Mouse (Mus musculus): ENCODE results near the gene Cmah. TPM values are rescaled to one million over a fixed set of nuclear protein-coding genes. Genes with fewer than 3 reads are reported as not detected.

Cmah gene
- polyA plus RNA-seq, 1 experiment from 2014 or later: 2.2 TPM

- H3K27me3 ChIP-seq (replicated peaks): peaks cover 6% of the 10 kb centered on the region; the same call in 1 of the 2 replicates
- H3K9me3 ChIP-seq (replicated peaks): no peaks in the 10 kb centered on the region
- no peak overlapping the region for H3K4me3 ChIP-seq
- no peak for ATAC-seq
- no peaks in the 10 kb centered on the region for H3K4me1 ChIP-seq
- H3K36me3 ChIP-seq: no peaks in the 10 kb centered on the region
- 61% methylated on average over 6 of the region's 6 CpGs for whole genome bisulfite sequencing (ENCODE audit: insufficient replicate concordance)
- no peak overlapping the region for H3K9ac ChIP-seq
- no peak overlapping the region for H3K27ac ChIP-seq
- H3K4me2 ChIP-seq: no peak overlapping the region
Measured at GRCm38 (mm10) chr13:24321313-24321712, 5.9 kb upstream of the Cmah start.

- H3K4me2 ChIP-seq: no peak overlapping the region
- no peak overlapping the region for H3K4me3 ChIP-seq
- no peak overlapping the region for H3K9ac ChIP-seq
- H3K9me3 ChIP-seq (replicated peaks): no peaks in the 10 kb centered on the region
- WGBS (ENCODE audit: insufficient replicate concordance): 61% methylated on average over 9 of the region's 9 CpGs
- no peak overlapping the region for H3K27ac ChIP-seq
- ATAC-seq: no peak
- H3K4me1 ChIP-seq: no peaks in the 10 kb centered on the region
- no peaks in the 10 kb centered on the region for H3K36me3 ChIP-seq
- peaks cover 8% of the 10 kb centered on the region; the same call in 1 of the 2 replicates for H3K27me3 ChIP-seq (replicated peaks)
Measured at GRCm38 (mm10) chr13:24328036-24328817, 1.0 kb downstream of the Cmah start.

DNA sequence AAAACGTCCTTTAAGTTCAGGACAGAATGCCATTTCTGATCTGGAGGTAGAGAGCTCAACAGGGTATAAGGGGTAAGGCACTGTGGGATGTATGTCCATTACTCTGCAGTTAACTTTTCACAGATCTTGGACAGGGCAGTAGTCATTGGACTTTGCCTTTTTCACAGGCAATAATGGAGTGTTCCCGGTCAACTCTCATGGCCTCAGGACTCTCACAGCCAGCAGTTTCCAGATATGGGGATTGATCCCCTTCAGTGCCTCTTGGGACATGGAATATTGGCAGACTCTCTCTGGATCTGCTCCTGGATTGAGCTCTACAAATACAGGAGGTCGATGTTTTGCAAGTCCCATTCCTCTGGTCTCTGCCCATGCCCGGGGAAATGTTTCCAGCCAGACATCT lies 2.9 kb downstream of the Cmah start:
- Histone ChIP-seq H3K4me2 (no peak overlapping the region), H3K9me3 (replicated peaks) (no peaks in the 10 kb centered on the region), H3K27me3 (replicated peaks) (peaks cover 8% of the 10 kb centered on the region; the same call in 1 of the 2 replicates), H3K36me3 (no peaks in the 10 kb centered on the region), H3K4me3 (no peak overlapping the region), H3K4me1 (no peaks in the 10 kb centered on the region), H3K27ac (no peak overlapping the region), H3K9ac (no peak overlapping the region)
- 66% methylated on average over 4 of the region's 4 CpGs for WGBS (ENCODE audit: insufficient replicate concordance)
- no peak for ATAC-seq

- H3K4me3 ChIP-seq: no peak overlapping the region
- H3K9me3 ChIP-seq (replicated peaks): no peaks in the 10 kb centered on the region
- H3K27me3 ChIP-seq (replicated peaks): peaks cover 8% of the 10 kb centered on the region; the same call in 1 of the 2 replicates
- H3K27ac ChIP-seq: no peak overlapping the region
- no peaks in the 10 kb centered on the region for H3K4me1 ChIP-seq
- 48% methylated on average over 7 of the region's 7 CpGs for WGBS (ENCODE audit: insufficient replicate concordance)
- H3K4me2 ChIP-seq: no peak overlapping the region
- ATAC-seq: no peak
- no peaks in the 10 kb centered on the region for H3K36me3 ChIP-seq
- H3K9ac ChIP-seq: no peak overlapping the region
Measured at GRCm38 (mm10) chr13:24330836-24331523, 3.8 kb downstream of the Cmah start.

DNA sequence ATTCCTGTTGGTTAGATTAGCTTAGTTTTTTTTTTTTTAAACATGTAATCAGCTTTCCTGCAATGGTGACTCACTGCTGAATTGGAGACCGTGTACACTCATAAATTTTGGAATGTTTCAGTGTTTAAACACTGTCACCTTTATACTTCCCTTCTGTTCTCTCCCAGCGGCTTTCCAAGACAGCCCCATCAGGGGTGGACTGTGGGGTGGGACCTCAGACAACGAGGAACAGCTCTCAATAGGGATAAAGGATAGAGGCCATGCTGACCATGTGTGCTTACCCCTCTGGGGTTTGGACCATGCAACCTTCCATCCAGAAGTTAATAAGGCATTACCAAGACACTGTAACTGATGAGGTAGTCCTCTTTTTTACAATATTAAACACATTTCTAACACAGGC lies 5.3 kb downstream of the Cmah start:
- 35% methylated on average over 3 of the region's 3 CpGs for WGBS (ENCODE audit: insufficient replicate concordance)
- ATAC-seq: no peak

DNA sequence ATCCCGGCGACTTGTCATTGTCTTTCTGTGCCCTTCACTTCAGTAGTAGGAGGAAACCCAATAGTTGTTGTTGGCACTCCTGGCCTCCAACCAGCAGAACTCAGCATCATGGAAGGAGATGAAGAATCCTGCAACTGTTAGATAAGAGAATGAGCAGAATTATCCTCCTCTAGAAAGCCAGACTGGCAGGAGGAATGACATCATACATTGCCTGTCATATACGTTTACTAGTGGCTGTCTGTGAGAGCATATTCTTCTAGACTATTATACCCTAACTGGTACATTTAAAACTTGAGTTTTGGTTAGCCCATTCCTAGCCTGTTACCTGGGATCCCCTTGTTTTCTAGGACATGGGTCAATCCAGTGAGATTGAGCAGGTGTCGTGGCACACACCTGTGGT lies 9.6 kb downstream of the Cmah start:
- Histone ChIP-seq H3K4me1 (peaks cover 44% of the 10 kb centered on the region), H3K9ac (no peak overlapping the region), H3K4me3 (no peak overlapping the region), H3K9me3 (replicated peaks) (no peaks in the 10 kb centered on the region), H3K4me2 (no peak overlapping the region), H3K27ac (no peak overlapping the region), H3K27me3 (replicated peaks) (no peaks in the 10 kb centered on the region), H3K36me3 (no peaks in the 10 kb centered on the region)
- 42% methylated on average over 4 of the region's 4 CpGs for WGBS (ENCODE audit: insufficient replicate concordance)
- ATAC-seq: peak; percentile 41; the same call in 1 of the 2 replicates

More for the DNA sequence above, 5.3 kb downstream of the Cmah start:
- Histone ChIP-seq H3K27ac (no peak overlapping the region), H3K4me2 (no peak overlapping the region), H3K9me3 (replicated peaks) (no peaks in the 10 kb centered on the region), H3K9ac (no peak overlapping the region), H3K36me3 (no peaks in the 10 kb centered on the region), H3K27me3 (replicated peaks) (peaks cover 4% of the 10 kb centered on the region; the same call in 1 of the 2 replicates), H3K4me3 (no peak overlapping the region), H3K4me1 (peaks cover 12% of the 10 kb centered on the region)

- H3K36me3 ChIP-seq: no peaks in the 10 kb centered on the region
- ATAC-seq: peak; percentile 66
- peaks cover 44% of the 10 kb centered on the region for H3K4me1 ChIP-seq
- 26% methylated on average over 3 of the region's 3 CpGs for WGBS (ENCODE audit: insufficient replicate concordance)
- no peaks in the 10 kb centered on the region for H3K9me3 ChIP-seq (replicated peaks)
- peak overlapping the region; percentile 44 for H3K4me2 ChIP-seq
- H3K9ac ChIP-seq: no peak overlapping the region
- peak overlapping the region; percentile 10; the same call in 1 of the 2 replicates for H3K4me3 ChIP-seq
- H3K27me3 ChIP-seq (replicated peaks): no peaks in the 10 kb centered on the region
- peak overlapping the region; percentile 53 for H3K27ac ChIP-seq
Measured at GRCm38 (mm10) chr13:24337874-24338273, 10.7 kb downstream of the Cmah start.

DNA sequence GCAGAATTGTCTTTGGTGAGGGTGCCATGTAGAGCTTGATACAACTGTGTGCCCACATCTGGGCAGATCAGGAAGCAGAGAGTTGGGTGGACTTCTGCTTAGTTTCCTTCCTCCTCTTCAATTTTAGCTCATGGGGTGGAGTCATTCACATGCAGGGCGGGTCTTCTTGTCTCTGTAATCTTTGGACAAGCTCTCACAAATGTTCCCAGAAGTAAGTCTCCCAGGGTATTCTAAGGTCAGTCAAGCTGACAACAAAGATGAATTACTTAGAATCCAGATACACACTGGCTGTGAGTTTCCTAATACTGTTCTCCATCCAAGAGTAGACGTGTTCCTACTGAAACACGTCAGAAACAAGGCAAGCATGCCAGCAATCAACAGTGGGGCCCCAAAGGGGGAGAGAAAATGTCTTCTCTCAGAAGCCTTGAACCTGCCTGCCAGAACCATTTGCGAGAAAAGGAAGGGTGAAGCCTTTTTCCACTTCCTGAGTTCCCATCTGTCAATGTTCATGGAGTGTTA lies 11.2 kb downstream of the Cmah start:
- Histone ChIP-seq H3K4me1 (peaks cover 44% of the 10 kb centered on the region), H3K4me3 (peak overlapping the region; percentile 10; the same call in 1 of the 2 replicates), H3K27ac (peak overlapping the region; percentile 53), H3K9ac (no peak overlapping the region), H3K4me2 (peak overlapping the region; percentile 44), H3K36me3 (no peaks in the 10 kb centered on the region), H3K27me3 (replicated peaks) (no peaks in the 10 kb centered on the region), H3K9me3 (replicated peaks) (no peaks in the 10 kb centered on the region)
- 13% methylated on average over 4 of the region's 4 CpGs for WGBS (ENCODE audit: insufficient replicate concordance)
- ATAC-seq: peak; percentile 72

DNA sequence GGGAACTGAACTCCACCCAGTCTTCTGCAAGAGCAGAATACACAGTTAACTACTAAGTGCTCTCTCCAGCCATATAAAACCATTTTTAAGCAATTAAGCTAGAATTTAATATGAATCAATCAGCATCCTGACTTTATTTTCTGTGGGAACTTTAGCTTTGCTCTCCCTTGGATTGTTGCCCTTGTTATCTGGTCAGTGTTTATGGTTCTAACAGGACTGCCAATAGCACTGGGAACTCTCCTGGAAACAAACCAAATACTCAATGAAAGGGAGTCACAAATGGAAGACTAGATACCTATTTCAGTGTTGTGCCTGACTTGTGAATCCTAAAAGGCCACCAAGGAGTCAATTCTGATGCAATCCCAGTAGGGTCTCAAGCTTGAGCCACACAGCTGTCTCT lies 12.7 kb downstream of the Cmah start:
- H3K4me1 ChIP-seq: peaks cover 44% of the 10 kb centered on the region
- H3K4me3 ChIP-seq: no peak overlapping the region
- no peak overlapping the region for H3K27ac ChIP-seq
- no peak overlapping the region for H3K4me2 ChIP-seq
- H3K27me3 ChIP-seq (replicated peaks): no peaks in the 10 kb centered on the region
- H3K9me3 ChIP-seq (replicated peaks): no peaks in the 10 kb centered on the region
- no peak overlapping the region for H3K9ac ChIP-seq
- ATAC-seq: no peak
- no peaks in the 10 kb centered on the region for H3K36me3 ChIP-seq

GRCm38 (mm10) chr13:24340462-24340861 lies 13.3 kb downstream of the Cmah start:
- H3K4me3 ChIP-seq: no peak overlapping the region
- WGBS (ENCODE audit: insufficient replicate concordance): 38% methylated on average over 6 of the region's 6 CpGs
- H3K4me2 ChIP-seq: no peak overlapping the region
- H3K9me3 ChIP-seq (replicated peaks): no peaks in the 10 kb centered on the region
- H3K9ac ChIP-seq: no peak overlapping the region
- H3K4me1 ChIP-seq: peaks cover 44% of the 10 kb centered on the region
- no peaks in the 10 kb centered on the region for H3K27me3 ChIP-seq (replicated peaks)
- no peaks in the 10 kb centered on the region for H3K36me3 ChIP-seq
- peak; percentile 64 for ATAC-seq
- H3K27ac ChIP-seq: no peak overlapping the region

GRCm38 (mm10) chr13:24342091-24342490 lies 14.9 kb downstream of the Cmah start:
- no peak overlapping the region for H3K4me3 ChIP-seq
- H3K9ac ChIP-seq: no peak overlapping the region
- H3K27ac ChIP-seq: no peak overlapping the region
- no peak overlapping the region for H3K4me2 ChIP-seq
- H3K9me3 ChIP-seq (replicated peaks): no peaks in the 10 kb centered on the region
- H3K4me1 ChIP-seq: peaks cover 36% of the 10 kb centered on the region
- H3K36me3 ChIP-seq: no peaks in the 10 kb centered on the region
- ATAC-seq: no peak
- WGBS (ENCODE audit: insufficient replicate concordance): 60% methylated on average over 4 of the region's 4 CpGs
- H3K27me3 ChIP-seq (replicated peaks): no peaks in the 10 kb centered on the region

GRCm38 (mm10) chr13:24353004-24353403 lies 25.8 kb downstream of the Cmah start:
- no peak overlapping the region for H3K4me3 ChIP-seq
- H3K27me3 ChIP-seq (replicated peaks): no peaks in the 10 kb centered on the region
- no peaks in the 10 kb centered on the region for H3K9me3 ChIP-seq (replicated peaks)
- H3K4me2 ChIP-seq: no peak overlapping the region
- WGBS (ENCODE audit: insufficient replicate concordance): 77% methylated on average over 5 of the region's 5 CpGs
- H3K36me3 ChIP-seq: no peaks in the 10 kb centered on the region
- H3K9ac ChIP-seq: no peak overlapping the region
- no peak overlapping the region for H3K27ac ChIP-seq
- no peaks in the 10 kb centered on the region for H3K4me1 ChIP-seq
- ATAC-seq: no peak
